Mouse (Mus musculus) embryonic facial prominence, embryonic 15.5 days (tissue): ENCODE data around the gene Cbx7. TPM values are rescaled to one million over a fixed set of nuclear protein-coding genes. Genes with fewer than 3 reads are reported as not detected.

Experiments used
- ATAC-seq: fragments of 200-750 bp; cut with Nextera tagmentation; 2 replicates; pipeline ENCODE4 v1.8.0; 2017; ENCODE audit warnings: low read depth, moderate TSS enrichment; ENCODE audit not compliant: insufficient number of reproducible peaks, low FRiP score, low TSS enrichment
- H3K27ac ChIP-seq: fragments of 300-500 bp; sonication (generic); replicated peaks from 2 replicates; pipeline ENCODE4 v1.5.1; 2015; ENCODE audit warnings: mild to moderate bottlenecking, inconsistent platforms
- H3K27me3 ChIP-seq: fragments of 300-500 bp; sonication (generic); 2 replicates; pipeline ENCODE4 v1.6.1; 2015; ENCODE audit warnings: inconsistent platforms
- H3K36me3 ChIP-seq: fragments of 300-500 bp; sonication (generic); 2 replicates; pipeline ENCODE4 v1.6.1; 2015; ENCODE audit warnings: mild to moderate bottlenecking, inconsistent platforms
- H3K4me1 ChIP-seq: fragments of 300-500 bp; sonication (generic); 2 replicates; pipeline ENCODE4 v1.6.1; 2015; ENCODE audit warnings: inconsistent platforms
- H3K4me2 ChIP-seq: fragments of 300-500 bp; sonication (generic); replicated peaks from 2 replicates; pipeline ENCODE4 v1.6.1; 2015; ENCODE audit warnings: mild to moderate bottlenecking, inconsistent platforms
- H3K4me3 ChIP-seq: fragments of 300-500 bp; sonication (generic); replicated peaks from 2 replicates; pipeline ENCODE4 v1.5.1; 2015; ENCODE audit warnings: mild to moderate bottlenecking, inconsistent platforms
- H3K9ac ChIP-seq: fragments of 300-500 bp; sonication (generic); 2 replicates; pipeline ENCODE4 v1.6.1; 2015; ENCODE audit warnings: inconsistent platforms
- H3K9me3 ChIP-seq: fragments of 300-500 bp; sonication (generic); replicated peaks from 2 replicates; pipeline ENCODE4 v1.6.1; 2016; ENCODE audit warnings: inconsistent platforms
- WGBS: fragments of 180-500 bp; shearing (Covaris S2); methylation state at CpG from one replicate; pipeline ENCODE4 v1.1.7; 2015; 5-methylcytosine and 5-hydroxymethylcytosine counted together
- polyA plus RNA-seq: library from polyadenylated mRNA; unstranded; fragments of >200 nt; fragmentation: Nextera tagmentation; extraction: Ambion mirVana; gene quantifications from 2 replicates; pipeline ENCODE4 v1.2.1, GENCODE M21; 2015

The Cbx7 gene
- polyA plus RNA-seq, 1 experiment from 2014 or later, result 4.6 TPM

DNA sequence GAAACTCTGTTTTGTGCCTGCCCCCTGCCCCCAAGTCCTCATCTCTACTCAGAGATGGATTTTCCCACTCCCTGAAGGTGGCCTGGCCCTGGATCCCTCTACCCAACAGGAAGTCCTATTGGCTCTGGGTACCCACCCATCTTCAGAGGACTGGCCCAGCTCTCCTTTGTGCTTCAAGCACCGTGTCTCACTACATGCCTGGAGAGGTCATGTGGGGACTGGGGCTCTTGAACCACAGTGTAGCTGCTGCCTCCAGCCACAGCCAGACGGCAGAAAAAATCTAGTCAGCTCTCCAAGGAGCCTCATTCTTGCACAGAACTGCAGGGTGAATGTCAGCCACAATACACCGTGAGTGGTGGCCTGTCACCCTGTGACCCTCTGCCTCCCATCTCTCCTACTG is 27.1 kb upstream of the Cbx7 start:
- Histone ChIP-seq H3K4me1 (no peaks in the 10 kb centered on the region), H3K27ac (no peak overlapping the region), H3K36me3 (no peaks in the 10 kb centered on the region), H3K4me2 (no peak overlapping the region), H3K4me3 (no peak overlapping the region), H3K9me3 (no peaks in the 10 kb centered on the region), H3K27me3 (no peaks in the 10 kb centered on the region), H3K9ac (no peak overlapping the region)
- ATAC-seq, result no peak
- WGBS, result 66% methylated on average over 3 of the region's 3 CpGs

DNA sequence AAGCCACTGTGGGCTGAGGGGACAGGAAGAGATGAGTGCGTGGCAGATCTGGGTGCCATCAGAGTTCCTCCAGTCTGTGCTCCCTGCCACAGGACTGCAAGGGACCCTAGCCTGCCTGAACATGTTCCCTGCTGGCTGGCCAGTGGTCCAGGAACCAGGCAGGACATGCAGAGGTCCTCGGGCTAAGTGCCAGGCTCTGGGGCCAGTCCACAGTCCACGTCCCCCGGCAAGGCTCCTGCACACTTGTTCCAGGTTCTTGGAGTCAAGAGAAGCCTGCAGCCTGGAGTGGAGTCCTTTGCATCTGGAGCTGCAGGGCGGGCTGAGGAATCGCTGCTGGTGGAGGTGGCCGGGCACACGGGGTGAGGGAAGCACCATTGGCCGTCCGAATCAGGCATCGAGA is 25.9 kb upstream of the Cbx7 start:
- Histone ChIP-seq H3K27me3 (no peaks in the 10 kb centered on the region), H3K9ac (no peak overlapping the region), H3K4me3 (no peak overlapping the region), H3K4me1 (no peaks in the 10 kb centered on the region), H3K36me3 (no peaks in the 10 kb centered on the region), H3K27ac (no peak overlapping the region), H3K9me3 (no peaks in the 10 kb centered on the region), H3K4me2 (no peak overlapping the region)
- 86% methylated on average over 11 of the region's 11 CpGs for WGBS
- ATAC-seq, result no peak

DNA sequence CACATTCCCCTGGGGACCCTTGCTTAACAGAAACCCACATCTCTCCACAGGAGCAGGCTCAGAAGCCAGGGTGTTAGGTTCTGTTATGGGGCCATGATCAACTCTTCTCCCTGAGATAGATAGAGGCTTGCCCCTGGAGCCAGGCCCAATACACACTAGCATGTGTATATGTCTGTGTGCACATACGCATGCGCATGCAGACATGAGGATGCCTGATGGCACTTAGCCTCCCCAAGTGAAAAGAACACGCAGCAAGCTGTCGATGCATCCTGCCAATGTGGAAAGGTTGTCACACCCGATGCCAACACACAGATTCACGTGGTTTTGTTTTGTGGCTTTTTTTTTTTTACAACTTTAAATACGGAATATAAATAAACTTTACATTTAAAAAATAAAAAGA is 24.6 kb upstream of the Cbx7 start:
- Histone ChIP-seq H3K27ac (no peak overlapping the region), H3K4me1 (no peaks in the 10 kb centered on the region), H3K27me3 (no peaks in the 10 kb centered on the region), H3K36me3 (no peaks in the 10 kb centered on the region), H3K4me2 (no peak overlapping the region), H3K4me3 (no peak overlapping the region), H3K9ac (no peak overlapping the region), H3K9me3 (no peaks in the 10 kb centered on the region)
- no peak for ATAC-seq
- 75% methylated on average over 7 of the region's 7 CpGs for WGBS

DNA sequence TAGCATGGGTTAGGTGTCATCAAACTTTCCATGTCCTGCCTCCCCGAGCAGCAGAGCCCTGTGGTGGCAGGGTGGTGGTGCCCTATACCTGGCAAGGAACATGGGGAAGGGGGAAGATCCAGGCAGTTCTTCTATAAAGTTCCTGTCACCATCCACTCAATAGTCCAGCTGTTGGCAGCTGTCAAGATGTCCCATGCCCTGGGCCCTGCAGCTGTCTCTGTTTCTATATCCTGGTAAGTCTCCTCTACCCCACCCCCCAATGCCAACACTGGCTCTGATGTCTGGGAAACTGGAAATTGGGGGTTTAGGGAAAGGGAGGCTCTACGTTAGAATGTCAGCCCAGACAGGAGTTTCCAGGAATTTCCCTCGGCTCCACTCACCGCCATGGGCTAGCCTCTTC is 23.6 kb upstream of the Cbx7 start:
- 0 out of 2 replicates have a peak, but pooled peaks have one; percentile 45 for ATAC-seq
- no peaks in the 10 kb centered on the region for H3K27me3 ChIP-seq
- no peaks in the 10 kb centered on the region for H3K4me1 ChIP-seq
- H3K36me3 ChIP-seq, result no peaks in the 10 kb centered on the region
- no peaks in the 10 kb centered on the region for H3K9me3 ChIP-seq
- no peak overlapping the region for H3K4me2 ChIP-seq
- 74% methylated on average over 4 of the region's 4 CpGs for WGBS
- no peak overlapping the region for H3K4me3 ChIP-seq
- H3K27ac ChIP-seq, result no peak overlapping the region
- H3K9ac ChIP-seq, result no peak overlapping the region

DNA sequence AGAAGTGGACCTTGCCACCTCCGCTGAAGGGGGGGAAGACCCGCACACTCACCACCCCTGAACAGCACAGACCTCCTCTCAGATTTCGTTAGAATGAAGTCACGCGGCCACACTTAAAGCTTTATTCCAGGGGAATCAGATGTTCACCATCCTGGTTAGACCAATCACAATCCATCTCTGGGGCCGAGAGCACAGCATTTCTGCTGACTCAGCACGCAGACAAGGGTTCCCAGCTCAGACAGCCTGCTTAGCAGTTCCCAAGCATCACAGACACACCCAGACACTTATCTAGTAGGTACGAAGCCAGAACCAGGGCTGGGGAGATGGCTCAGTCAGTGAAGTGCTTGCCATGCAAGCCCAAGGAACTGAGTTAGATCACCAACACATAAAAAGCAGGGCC is 15.3 kb upstream of the Cbx7 start:
- Histone ChIP-seq H3K4me3 (no peak overlapping the region), H3K9ac (no peak overlapping the region), H3K4me1 (0 out of 2 replicates have a peak, but pooled peaks cover 17% of the 10 kb centered on the region), H3K4me2 (no peak overlapping the region), H3K36me3 (no peaks in the 10 kb centered on the region), H3K27ac (no peak overlapping the region), H3K27me3 (no peaks in the 10 kb centered on the region), H3K9me3 (no peaks in the 10 kb centered on the region)
- no peak for ATAC-seq
- 52% methylated on average over 8 of the region's 8 CpGs for WGBS

DNA sequence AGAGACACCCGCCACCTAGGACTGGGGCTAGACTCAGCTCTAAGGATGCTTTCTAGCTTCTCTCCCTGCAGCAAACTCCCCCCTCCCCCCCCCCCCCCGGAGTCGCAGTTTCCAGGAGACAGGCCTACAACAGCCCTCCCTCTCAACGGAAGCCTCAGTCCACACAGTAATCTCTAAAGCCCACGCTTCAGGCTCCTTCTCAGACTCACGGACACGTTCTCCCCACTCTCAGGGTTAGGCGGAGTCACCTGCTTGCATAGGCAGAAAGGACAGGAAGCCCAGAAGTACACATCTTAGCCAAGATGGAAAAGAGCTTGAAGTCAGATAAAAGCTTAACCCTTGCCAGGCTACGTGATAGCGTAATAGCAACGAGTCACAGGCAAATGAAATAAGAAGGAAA is 14.6 kb upstream of the Cbx7 start:
- no peak overlapping the region for H3K9ac ChIP-seq
- no peaks in the 10 kb centered on the region for H3K36me3 ChIP-seq
- H3K27ac ChIP-seq, result no peak overlapping the region
- no peak overlapping the region for H3K4me3 ChIP-seq
- no peak overlapping the region for H3K4me2 ChIP-seq
- H3K9me3 ChIP-seq, result no peaks in the 10 kb centered on the region
- H3K4me1 ChIP-seq, result 0 out of 2 replicates have a peak, but pooled peaks cover 24% of the 10 kb centered on the region
- H3K27me3 ChIP-seq, result no peaks in the 10 kb centered on the region
- ATAC-seq, result no peak
- 52% methylated on average over 11 of the region's 11 CpGs for WGBS

DNA sequence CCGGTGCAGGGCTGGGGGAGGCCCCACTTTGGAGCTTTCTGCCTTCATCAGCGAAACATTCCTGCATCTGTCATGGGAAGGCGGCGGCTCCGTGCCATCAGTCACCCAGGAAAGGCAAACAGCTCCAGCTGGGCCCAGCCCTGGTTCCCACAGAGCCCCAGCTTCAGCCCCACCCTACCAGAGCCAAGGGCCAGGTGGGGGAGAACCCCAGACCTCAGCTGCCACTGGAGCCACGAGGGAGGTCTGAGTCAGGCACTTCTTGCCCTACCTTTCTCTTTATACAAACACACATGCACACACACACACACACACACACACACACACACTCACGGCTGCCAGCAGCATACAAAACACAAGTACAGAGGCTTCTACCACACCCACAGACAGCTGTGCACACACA is 13.2 kb upstream of the Cbx7 start:
- no peaks in the 10 kb centered on the region for H3K27me3 ChIP-seq
- no peak overlapping the region for H3K4me2 ChIP-seq
- H3K36me3 ChIP-seq, result no peaks in the 10 kb centered on the region
- no peak overlapping the region for H3K4me3 ChIP-seq
- WGBS, result 52% methylated on average over 7 of the region's 7 CpGs
- H3K4me1 ChIP-seq, result 0 out of 2 replicates have a peak, but pooled peaks cover 27% of the 10 kb centered on the region
- no peak overlapping the region for H3K27ac ChIP-seq
- H3K9me3 ChIP-seq, result no peaks in the 10 kb centered on the region
- H3K9ac ChIP-seq, result no peak overlapping the region
- no peak for ATAC-seq

DNA sequence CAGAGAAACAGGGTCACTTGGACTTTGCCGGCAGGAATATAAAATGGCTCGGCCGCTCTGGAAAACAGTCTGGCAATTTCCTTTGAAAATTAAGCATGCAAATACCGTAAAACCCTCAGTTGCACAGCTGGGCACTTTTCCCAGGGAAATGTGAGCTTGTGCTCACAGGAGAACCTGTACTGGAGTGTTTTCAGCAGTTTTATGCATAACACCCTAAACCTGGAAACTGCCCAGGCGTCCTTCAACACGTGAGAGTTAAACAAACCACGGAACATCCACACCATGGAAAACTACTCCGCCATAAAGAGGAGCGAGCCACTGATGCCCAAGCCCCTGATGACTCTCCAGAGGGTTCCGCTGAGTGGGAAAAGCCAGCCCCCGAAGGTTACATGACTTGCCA is 9.8 kb upstream of the Cbx7 start:
- Histone ChIP-seq H3K9ac (no peak overlapping the region), H3K9me3 (no peaks in the 10 kb centered on the region), H3K36me3 (no peaks in the 10 kb centered on the region), H3K4me2 (no peak overlapping the region), H3K27ac (0 out of 2 replicates have a peak overlapping the region, but pooled peaks have one; percentile 22), H3K27me3 (no peaks in the 10 kb centered on the region), H3K4me3 (no peak overlapping the region), H3K4me1 (0 out of 2 replicates have a peak, but pooled peaks cover 21% of the 10 kb centered on the region)
- WGBS, result 33% methylated on average over 11 of the region's 11 CpGs
- peak; percentile 24; the same call in 1 of the 2 replicates for ATAC-seq

DNA sequence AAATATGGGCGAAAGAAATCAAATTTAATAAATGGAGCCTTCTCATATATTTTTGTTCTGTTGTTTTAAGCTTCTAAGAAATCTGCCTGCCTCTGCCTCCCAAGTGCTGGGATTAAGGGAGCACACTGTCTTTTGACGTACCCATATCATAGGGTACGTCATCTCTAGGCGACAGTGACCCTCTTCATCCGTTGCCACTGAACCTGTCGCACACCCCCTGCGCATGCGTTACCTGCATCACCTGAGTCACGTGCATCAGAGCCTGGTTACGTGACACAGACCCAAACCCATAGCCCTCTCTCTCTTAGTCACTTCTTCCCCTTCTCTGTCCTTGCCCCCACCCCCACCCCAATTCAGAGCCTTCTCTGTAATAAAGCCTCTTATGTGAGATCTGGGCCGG is 1.3 kb upstream of the Cbx7 start:
- Histone ChIP-seq H3K27me3 (no peaks in the 10 kb centered on the region), H3K4me2 (no peak overlapping the region), H3K27ac (no peak overlapping the region), H3K9me3 (no peaks in the 10 kb centered on the region), H3K36me3 (no peaks in the 10 kb centered on the region), H3K4me3 (no peak overlapping the region), H3K4me1 (no peaks in the 10 kb centered on the region), H3K9ac (no peak overlapping the region)
- ATAC-seq, result no peak
- WGBS, result 91% methylated on average over 11 of the region's 11 CpGs

DNA sequence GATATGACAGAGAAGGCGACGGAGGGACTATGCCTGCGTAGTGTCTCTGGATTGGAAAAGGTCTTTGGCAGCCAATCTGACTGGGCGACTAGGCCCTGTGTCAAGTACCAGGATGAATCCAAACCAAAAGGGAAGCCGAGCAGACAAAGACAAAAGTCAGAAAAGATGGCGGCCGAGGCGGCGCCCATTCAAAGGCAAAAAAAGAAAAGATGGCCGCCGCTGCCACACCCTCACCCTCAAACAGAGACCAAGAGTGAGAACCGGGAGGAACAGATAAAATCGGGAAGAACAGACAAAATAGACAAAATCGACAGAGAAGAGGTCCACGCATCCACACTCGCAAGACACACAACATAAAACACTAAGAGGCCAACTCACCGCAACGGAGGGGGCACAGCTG is 428 bp downstream of the Cbx7 start:
- Histone ChIP-seq H3K9ac (no peak overlapping the region), H3K4me1 (no peaks in the 10 kb centered on the region), H3K4me3 (no peak overlapping the region), H3K4me2 (no peak overlapping the region), H3K9me3 (no peaks in the 10 kb centered on the region), H3K36me3 (no peaks in the 10 kb centered on the region), H3K27ac (no peak overlapping the region), H3K27me3 (no peaks in the 10 kb centered on the region)
- ATAC-seq, result no peak
- 95% methylated on average over 18 of the region's 18 CpGs for WGBS

DNA sequence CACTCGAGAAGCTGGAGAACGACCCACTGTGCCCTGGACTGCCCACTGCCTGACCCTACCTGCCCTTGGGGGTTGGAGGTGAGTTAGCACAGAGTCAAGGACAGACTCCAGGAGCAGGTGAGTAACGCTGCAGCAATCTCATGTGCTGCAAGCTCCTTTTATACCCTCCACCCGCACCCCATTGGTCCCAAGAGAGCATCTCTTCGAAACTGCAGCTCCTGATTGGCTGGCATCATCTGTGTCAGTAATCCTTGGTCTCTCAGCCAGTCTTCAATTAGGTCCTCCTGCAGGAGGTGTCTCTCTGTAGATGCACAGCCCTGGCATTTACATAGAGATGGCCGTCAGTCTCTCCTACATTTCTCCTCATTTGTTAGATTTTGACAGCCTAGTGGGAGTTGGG is 3.6 kb downstream of the Cbx7 start:
- no peak for ATAC-seq
- no peaks in the 10 kb centered on the region for H3K4me1 ChIP-seq
- H3K4me2 ChIP-seq, result no peak overlapping the region
- WGBS, result 73% methylated on average over 6 of the region's 6 CpGs
- no peaks in the 10 kb centered on the region for H3K36me3 ChIP-seq
- no peaks in the 10 kb centered on the region for H3K9me3 ChIP-seq
- no peak overlapping the region for H3K9ac ChIP-seq
- H3K27me3 ChIP-seq, result no peaks in the 10 kb centered on the region
- no peak overlapping the region for H3K4me3 ChIP-seq
- no peak overlapping the region for H3K27ac ChIP-seq

DNA sequence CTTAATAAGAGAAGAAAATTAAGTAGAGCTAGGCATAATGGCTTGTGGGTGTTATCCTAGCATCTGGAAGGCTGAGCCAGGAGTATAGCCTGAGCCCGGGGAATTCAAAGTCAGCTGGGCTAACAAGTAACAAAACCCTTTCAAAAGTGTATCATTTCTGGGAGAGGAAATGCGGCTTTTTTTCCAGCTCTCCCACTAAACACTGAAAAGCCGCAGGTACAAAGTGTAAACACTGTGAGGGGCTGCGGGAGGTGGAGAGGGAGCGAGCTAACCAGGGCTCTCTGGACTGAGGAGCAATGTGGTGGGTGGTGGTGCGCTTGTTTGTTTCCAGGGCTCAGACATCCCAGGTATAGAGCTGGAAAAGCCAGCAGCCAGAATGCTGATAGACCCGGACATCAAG is 6.5 kb downstream of the Cbx7 start:
- H3K9me3 ChIP-seq, result no peaks in the 10 kb centered on the region
- H3K27me3 ChIP-seq, result no peaks in the 10 kb centered on the region
- ATAC-seq, result no peak
- H3K4me1 ChIP-seq, result peaks cover 7% of the 10 kb centered on the region; the same call in 1 of the 2 replicates
- no peaks in the 10 kb centered on the region for H3K36me3 ChIP-seq
- H3K27ac ChIP-seq, result no peak overlapping the region
- H3K4me3 ChIP-seq, result no peak overlapping the region
- H3K4me2 ChIP-seq, result no peak overlapping the region
- 81% methylated on average over 7 of the region's 7 CpGs for WGBS
- H3K9ac ChIP-seq, result no peak overlapping the region
